Mouse (Mus musculus) activated CD4-positive, CD25-positive, alpha-beta regulatory T cell, adult 4 months (primary cell): ENCODE results near the gene Hs1bp3. TPM values are rescaled to one million over a fixed set of nuclear protein-coding genes. Genes with fewer than 3 reads are reported as not detected.
A peak's percentile ranks its signal among the peaks of the same experiment; 100 is the strongest.

ENCODE experiments used
- ATAC-seq: one replicate; pipeline ENCODE4 v1.8.0; 2017
- polyA plus RNA-seq, 2 experiments: library from polyadenylated mRNA; unstranded; fragments of 100-300 nt; shearing (Covaris generic); gene quantifications; one replicate each; pipeline ENCODE4 v1.2.1; 2017

Gene Hs1bp3
- polyA plus RNA-seq, 2 experiments from 2014 or later = 3.3 TPM

DNA sequence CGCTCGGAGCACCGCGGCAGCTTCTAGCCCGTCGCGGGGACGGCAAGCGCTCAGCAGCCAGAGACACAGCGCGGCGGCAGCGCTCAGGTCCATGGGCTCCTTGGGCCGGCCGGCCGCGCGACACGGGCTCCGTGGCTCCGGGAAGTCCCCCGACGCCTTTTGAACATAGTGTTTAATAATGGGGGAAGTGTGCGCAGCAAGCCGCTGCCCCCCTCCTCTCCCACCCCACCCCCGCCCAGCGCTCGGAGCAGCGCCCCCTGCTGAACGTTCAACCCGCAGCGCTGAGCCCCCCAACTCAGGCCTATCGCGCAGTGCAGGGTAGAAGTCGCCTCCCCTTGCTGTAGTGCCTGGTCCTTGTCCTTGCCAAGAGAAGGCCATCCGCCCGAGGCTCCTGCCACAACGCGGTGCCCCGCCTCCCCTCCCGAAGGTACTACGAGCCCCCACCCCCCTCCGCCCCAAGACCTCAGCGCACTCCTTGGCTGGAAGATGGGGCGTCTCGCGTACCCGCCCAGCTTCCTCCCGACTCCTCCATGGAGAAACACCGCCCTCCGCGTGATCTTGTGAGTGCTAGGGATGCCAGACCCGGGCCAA, 11.3 kb upstream of the Hs1bp3 start, which contains the start of gene Gdf7:
TSS of gene Gdf7 (minus strand) at position 114 of the 591 bp plus-strand sequence.
- no peak for ATAC-seq

DNA sequence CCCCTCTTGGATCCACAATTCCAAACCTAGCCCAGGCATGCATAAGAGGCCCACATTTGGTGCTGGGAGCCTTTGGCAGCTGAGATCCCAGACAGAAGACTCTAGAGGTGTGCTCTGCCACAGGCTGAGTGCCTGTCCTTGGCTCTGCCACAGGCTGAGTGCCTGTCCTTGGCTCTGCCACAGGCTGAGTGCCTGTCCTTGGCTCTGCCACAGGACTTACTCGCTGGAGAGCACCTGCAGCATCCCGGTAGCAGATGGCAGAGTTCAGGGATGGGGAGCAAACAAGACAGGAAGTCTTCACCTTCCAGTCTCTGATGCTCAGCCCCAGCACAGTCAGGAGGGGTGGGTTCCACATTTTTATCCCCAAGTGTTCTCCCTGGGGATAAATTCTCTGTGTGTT, 8.0 kb upstream of the Hs1bp3 start:
- ATAC-seq = no peak

DNA sequence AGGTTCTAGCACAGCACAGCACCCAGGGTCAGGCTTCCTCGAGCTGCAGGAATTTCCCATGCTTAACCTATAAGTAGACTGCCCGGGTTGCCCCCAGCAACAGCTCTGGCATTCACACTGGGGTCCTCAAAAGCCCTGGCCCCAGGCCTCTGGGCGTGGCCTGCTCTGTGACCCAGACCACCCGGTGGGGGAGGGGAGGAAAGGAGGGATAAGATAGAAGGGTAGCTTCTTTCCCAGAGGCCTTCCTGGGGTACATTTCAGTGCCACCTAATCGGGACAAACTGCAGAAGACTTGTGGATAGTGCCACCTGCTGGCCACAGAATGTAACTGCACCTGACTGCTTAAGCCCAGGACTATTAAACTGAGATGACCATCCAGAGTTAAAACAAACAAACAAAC, 6.8 kb upstream of the Hs1bp3 start:
- peak; percentile 47 for ATAC-seq

DNA sequence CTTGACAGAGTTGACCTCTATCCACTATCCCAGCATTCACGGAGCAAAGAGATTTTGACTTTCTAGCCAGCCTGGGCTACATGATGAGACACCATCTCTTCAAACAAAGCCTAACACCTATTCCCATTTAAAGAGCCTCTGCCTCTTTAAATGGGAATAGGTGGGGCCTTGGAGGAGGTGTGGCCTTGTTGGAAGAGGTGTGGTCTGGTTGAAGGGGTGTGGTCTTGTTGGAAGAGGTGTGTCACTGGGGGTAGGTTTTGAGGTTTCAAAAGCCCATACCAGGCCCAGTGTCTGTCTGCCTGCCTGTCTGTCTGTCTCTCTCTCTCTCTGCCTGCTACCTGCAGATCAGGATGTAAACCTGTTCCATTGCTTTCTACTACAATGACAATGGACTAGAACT, 6.3 kb upstream of the Hs1bp3 start:
- ATAC-seq = peak; percentile 45

DNA sequence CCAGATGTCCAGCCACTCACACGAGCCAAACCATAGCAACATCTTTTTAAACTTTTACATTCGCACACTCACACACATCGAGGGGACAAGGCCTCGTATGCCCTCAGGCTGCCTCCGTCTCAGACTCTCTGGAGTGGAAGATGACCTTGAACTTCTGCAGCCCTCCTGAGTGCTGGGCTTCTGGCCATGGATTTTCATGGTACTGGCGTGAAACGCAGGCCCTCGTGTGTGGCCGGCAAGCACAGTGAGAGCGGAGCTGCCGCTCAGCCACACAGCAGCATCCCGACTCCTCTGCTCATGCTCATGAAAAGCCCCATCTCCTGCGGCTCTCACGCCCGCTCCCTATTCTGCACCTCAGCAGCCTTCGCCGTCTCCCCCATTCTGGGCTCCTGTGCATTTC, 2.2 kb upstream of the Hs1bp3 start:
- ATAC-seq = no peak

DNA sequence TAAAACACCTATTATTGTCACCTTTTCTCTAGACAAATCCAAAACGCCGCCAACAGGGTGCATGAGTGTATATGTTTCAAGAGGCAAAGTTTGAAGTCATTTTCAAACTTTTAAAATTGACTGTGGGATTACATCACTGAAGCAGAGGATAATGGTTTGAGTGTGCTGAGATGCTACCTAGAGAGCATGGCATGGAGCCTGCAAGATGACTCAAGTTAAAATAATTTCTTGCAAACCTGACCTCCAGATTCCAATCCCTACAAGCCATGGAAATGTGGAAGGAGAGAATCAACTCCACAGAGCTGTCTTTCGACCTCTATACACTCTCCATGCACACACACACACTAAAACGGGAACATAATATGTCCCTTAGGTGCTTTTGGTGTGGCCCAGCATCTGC, 966 bp upstream of the Hs1bp3 start:
- ATAC-seq = no peak

DNA sequence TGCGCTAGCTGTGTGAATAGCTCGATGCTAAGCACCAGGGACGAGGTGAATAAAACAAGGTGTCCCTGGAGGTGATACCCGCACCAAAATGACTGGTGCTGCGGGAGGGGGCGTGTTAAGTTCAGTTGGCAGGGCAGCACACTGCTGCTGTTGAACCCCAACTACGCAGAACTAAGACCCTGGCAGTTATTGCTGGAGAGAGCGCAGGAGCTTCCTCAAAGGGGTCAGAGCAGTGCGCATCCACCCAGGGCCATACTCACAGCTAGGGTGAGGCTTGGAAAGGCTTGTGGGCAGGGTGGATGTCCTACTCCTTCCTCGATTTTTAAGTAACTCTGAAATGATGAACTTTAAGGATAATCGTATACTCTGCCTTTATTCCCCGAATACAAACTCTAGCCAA, 541 bp downstream of the Hs1bp3 start:
- ATAC-seq = peak; percentile 1

DNA sequence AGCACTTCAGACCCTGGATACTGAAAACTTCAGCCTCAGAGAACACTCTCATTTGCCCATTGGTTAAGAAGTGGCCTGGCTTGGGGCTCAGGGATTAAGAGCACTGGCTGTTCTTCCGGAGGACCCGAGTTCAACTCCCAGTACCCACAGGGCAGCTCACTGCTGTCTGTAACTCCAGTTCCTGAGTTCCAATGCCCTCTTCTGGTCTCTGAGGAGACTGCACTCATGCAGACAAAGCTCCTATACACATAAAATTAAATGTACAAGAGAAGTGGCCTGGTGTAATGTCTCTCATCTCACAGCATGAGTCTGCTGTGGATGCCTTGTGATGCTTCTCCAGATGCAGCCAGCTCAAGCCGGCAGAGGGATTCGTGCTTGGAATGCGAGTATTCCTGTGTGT, 3.3 kb downstream of the Hs1bp3 start:
- ATAC-seq = no peak

DNA sequence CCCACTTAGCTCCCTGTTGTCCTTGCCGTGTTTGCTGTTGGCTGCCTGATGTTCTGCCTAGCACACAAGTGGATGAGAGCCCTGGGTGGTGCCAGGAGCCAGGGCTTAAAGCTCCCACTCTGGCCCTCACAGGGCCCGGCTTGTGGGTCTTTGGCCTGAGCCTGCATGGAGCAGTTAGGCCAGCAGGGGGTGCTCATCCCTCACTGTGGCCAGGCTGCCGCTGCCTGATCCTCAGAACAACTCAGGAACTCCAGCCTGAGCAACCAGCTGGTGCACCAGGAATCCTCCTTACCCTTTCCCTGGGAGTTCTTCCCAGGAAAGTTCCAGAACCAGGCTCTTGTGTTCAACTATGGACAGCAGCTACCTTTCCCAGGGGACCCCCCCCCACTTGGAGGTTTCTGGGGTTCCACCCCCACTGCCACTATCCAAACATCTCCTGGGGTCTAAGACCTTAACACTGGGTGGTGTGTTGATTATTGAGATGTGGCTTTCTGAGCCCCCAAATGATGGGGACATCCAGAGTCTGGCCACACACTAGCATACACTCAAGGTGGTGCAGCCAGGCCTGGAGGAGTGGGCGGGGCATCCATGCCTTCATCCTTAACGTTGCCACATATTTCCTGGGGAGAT, 7.0 kb downstream of the Hs1bp3 start:
- ATAC-seq = peak; percentile 82

DNA sequence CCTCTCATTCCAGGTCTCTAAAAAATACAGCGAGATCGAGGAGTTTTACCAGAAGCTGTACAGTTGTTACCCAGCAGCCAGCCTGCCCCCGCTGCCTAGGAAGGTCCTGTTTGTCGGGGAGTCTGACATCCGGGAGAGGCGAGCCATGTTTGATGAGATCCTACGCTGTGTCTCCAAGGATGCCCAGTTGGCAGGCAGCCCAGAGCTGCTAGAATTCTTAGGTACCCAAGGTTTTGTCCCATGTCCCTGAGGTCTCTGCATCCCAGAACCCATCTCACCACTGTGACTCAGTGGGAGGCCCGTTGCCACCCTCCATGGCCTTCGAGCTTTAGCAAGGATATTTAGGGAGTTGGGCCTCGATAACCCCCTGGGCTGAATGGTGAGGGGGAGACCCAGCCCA, 8.3 kb downstream of the Hs1bp3 start:
- no peak for ATAC-seq

DNA sequence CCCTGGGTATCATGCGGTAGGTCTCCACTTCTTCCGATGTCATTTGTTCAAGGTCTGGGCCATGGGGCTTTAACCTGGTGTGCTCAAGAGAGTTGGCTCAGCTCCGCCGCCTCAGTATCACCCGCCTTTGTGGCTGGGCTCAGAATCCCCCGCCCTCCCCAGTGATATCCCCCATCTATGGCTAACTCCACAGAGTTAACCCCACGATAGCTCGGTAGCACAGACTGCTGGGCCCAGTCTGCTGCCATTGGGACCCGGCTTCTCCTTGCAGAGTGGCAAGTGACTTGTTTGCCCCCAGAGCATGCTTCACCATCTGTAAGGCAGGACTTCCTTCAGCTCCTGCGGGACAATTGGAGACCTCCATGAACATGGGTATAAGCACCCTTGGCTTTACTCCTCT, 10.9 kb downstream of the Hs1bp3 start:
- no peak for ATAC-seq

DNA sequence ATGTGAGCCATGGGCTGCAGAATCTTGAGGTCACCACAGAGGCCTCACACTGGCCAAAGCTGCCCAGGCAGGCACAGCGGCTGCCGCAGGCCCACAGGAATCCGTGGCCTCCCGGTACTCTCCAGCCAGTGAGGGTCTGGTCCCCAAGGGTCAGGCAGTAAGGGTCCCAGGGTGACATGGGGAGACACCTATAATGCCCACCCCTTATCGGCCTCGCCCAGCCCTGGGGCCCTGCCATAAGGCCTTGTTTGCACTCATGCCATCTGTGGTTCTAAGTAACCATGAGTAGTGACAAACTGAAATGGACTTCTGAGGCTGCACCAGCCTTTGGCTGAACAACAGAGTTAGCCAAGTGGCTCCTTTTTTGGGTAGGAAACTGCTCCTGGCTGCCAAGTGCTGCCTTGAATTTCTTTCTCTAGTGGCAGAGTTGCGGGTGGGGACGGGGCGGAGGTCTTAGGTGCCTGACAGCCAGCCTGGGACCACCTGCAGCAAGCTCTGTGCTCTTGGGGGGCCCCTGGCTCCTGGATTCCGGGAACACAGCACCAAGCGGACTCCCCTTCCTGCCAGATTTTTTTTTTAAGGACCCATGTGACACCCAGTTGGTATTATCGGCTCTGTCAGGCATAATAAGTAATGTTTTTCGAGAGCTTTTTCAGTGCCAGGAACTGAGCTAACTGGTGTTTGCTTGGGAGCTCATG, 12.2 kb downstream of the Hs1bp3 start:
- ATAC-seq = no peak

DNA sequence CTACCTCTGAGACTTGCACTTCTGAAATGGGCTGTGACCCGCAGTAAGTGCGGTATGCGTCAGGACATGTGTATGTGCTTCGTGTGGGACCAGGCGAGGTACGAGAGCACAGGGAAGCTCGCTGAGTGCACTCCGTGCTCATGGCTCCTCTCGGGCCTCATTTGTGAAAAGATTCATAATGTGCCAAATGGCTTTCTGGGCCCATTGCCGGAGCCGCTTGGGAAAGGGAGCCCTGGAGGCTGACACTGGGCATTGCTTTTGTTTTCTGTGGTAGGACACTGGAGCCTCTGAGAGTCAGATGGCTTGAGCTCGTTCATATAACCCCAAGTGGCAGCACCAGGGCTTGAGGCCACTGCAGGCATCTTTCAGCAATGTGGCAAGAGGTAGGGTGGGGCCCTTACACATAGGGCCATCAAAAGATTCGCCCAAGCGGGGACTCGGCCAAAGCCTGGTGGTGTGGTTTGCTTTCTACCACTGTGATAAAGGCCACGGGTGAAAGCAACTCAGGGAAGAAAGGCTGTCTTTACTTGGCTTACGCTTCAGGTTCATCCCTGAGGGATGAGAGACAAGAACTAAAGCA, 12.8 kb downstream of the Hs1bp3 start:
- no peak for ATAC-seq

DNA sequence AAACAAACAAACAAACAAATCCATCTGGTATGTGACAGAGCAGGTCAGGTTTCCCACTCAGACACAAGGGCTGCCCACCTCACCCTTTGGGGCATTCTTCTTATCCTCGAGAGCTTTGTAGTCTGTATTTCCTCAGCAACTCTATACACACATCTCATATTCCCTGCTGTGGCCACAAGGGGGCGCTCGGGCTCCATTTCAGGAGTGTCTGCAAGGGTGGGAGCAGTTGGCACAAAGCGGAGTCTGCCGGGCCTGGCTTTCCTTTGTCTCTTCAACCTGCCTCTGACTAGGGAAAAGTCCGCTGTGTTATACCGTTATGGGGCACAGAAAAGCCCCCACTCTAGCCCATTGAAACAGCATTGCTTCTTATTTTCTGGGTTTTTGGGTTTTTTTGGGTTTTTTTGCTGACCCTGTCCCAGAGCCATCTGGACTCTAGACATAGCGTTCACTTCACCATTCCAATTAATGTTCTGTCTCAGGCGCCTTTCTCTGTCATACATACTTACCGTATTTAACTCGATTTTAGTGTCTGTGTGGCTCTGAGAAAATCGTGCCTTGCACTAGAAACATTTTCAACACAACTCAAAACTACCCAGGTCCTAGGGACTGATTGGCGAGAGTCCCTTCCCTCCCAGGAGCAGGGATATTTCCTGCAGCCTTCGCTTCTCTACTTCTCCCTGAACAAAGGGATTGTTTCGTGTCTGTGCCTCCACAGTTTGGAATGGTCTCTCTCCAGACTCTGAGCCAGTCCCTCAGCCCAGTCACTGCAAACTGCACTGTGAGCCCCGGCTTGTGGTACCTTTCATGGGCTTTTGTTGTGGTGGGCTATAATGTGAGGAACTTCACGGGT, 13.8 kb downstream of the Hs1bp3 start:
- ATAC-seq = peak; percentile 91

DNA sequence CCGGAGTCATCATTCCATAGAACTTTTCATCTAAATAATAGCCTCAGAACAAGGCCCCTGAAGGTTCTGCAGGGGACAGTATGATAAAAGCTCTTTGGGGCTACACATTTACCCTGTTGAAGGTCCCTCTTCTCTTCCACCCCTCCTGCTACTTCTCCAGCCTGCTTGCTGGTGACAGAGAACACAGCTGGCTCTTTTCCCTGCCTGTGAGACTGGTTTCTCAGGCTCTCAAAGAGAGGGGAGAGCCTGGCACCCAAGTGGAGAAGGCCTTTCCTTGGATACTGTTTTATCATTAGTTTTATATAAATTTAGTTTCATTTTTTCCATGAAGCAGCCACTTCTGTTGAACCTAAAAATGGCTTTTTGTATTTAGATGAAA, 14.4 kb downstream of the Hs1bp3 start:
- no peak for ATAC-seq

DNA sequence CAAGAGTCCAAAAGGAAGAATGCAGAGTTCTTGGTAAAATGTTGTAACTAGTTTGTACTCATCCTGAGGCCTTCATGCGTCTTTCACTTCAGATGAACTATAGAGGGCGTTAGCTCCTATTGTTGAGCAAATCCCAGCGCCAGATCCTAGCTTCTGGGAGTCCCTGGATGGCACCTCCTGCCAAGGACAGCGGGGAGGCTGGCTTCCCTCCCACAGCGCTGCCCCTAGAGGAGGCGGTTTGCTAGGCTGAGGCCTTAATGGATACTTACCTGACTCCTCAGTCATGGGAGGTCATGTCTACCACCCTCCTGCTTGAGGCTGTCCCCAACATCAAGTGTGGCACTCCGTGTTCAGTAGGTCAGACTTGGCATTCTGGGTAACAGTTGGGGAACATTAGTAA, 16.0 kb downstream of the Hs1bp3 start:
- no peak for ATAC-seq

DNA sequence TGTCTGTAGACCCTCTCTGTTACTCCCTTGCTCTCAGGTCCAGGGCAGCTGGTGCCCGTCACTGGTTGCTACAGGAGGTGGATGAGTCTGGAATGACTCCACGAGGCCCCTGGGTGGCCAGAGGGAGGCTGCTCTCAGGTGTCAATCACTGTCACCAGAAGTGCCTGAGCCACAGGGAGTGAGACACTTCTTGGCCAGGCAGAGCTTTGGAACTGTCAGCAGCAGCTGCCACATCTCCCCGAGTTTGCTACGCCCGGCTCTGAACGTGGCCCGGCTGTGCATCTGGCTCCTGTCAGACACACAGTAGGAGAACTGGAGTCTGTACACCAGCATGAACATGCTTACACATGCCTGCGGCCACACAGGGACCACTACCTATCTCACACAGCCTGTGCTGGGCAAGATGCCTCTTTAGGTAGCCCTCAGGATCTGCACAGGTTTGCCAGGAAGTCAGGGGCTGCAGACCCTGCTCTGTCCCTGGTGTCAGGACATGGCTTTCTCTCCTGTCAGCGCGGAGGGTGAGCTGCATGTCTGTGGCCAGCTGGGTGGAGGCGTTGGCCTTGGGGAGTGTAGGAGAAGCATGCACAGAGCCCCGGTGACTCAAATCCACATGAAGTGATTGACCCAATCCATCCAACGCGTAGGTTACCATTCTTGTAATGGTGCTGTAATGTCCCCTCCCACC, 18.4 kb downstream of the Hs1bp3 start:
- no peak for ATAC-seq

DNA sequence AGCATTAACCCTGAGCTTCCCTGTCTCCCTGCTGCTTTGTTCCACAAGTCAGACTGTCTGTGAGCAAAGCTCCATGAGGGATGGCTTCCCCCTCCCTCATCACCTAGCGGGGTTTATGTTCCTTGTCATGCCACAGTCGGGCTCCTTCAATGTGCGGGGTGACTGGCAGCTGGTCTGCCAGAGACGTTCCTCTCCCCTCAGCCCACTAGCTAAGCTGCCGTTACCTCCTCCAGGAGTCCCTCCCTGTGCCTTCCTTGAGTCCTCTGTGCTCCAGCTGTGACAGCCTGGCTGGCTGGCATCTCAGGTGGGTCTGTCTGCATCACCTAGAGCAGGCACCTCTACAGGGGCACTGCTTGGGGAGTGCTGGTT, 18.9 kb downstream of the Hs1bp3 start:
- no peak for ATAC-seq

DNA sequence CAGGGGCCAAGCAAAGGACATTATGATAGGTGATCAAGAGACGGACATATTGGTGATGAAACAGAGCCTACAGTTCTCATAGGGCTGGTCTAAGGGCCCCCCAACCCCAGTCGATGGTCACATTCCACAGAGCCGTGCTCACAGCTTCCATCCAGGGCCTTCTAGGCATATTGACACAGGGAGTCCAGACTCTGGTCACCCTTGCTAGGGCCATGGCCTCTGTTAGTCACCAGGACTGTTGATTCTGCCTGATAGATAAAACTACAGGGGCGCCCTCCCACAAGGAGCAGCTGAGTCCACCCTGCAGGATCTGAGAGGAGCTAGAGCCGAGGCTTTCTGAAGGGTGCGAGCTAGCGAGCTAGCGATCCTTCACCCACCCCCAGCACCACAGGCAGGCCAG, 20.4 kb downstream of the Hs1bp3 start:
- no peak for ATAC-seq

DNA sequence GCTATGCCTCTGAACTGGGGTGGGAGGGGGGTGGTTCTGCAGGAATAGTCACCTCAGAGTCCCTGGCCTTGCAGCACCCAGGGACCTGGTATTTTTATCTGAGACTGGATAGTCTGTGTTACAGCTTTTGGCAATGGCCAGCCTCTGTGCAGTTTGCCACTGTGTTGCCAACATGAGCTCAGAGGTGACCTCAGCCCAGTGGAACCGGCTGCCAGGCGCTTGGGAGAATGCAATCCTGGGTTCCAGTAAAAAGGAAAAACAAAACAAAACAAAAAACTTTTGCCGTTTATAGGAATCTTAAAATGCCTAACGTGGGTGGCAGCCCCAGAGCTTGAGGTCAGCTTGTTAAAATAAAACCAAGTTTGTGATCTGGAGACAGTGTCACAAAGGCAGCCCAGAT, 21.0 kb downstream of the Hs1bp3 start:
- no peak for ATAC-seq

DNA sequence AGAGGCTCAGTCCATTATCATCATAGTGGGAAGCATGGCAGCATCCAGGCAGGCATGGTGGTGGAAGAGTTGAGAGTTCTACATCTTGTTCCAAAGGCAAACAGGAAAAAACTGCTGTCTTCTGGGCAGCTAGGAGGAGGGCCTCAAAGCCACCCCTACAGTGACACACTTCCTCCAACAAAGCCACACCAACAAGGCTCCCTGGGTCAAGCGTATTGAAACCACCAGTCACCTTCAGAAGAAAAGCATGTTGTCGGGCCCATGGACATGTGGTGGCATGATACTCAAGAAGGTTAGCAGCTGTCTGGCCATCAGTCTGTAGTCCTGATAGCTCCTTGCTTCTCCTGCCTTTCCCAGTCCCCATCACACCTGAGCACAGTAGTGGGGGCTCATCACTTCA, 22.3 kb downstream of the Hs1bp3 start:
- ATAC-seq = no peak

DNA sequence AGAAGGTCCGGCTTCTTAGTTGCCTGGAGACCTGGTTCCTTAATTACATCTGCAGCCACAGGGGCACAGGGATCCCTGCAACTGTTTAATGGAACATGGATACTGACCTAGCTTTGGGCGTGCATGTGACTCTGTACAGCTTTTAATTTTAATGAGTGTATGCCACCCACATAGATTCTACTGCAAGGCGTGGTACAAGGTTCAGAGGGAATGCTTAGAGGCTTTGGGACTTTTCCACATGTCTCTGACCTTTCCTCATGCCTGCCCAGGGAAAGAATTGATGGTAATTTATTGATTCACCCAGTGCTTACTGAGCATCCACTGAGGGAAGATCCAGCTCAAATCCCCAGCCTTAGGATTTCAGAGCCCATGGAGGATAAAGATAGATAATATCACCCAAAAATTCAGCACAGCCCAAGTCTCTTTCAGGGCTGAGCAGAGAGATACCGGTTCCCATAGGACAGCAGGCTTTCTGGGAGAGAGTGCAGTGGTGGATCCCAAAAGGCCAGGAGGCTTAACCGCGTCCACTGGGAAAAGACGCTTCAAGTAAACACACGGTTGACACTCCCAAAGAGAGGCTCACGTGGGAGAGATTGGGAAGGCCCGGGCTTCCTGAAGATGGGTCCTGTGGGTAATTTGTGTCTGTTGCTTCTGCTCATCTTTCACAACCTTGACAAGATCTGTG, 23.5 kb downstream of the Hs1bp3 start:
- no peak for ATAC-seq
